Mouse (Mus musculus) kidney, adult 18-20 months (tissue): ENCODE data around the gene Lmnb2.

Experiments used
- DNase-seq: peaks from one replicate; pipeline ENCODE4 v3.0.0; 2021

Gene Lmnb2

GRCm38 (mm10) chr10:80944231-80944630, 26.2 kb upstream of the Lmnb2 start:
- no peak for DNase-seq

GRCm38 (mm10) chr10:80943701-80944100, 25.7 kb upstream of the Lmnb2 start:
- DNase-seq = no peak

- no peak for DNase-seq
Observed at GRCm38 (mm10) chr10:80942919-80943318, 24.9 kb upstream of the Lmnb2 start.

GRCm38 (mm10) chr10:80940988-80941347, 22.9 kb upstream of the Lmnb2 start:
- DNase-seq = no peak

GRCm38 (mm10) chr10:80940320-80940987, 22.4 kb upstream of the Lmnb2 start:
- peak; percentile 77 for DNase-seq

GRCm38 (mm10) chr10:80939671-80940070, 21.6 kb upstream of the Lmnb2 start:
- peak; percentile 90 for DNase-seq

GRCm38 (mm10) chr10:80938831-80939550, 20.9 kb upstream of the Lmnb2 start:
- DNase-seq = no peak

- peak; percentile 83 for DNase-seq
Observed at GRCm38 (mm10) chr10:80937646-80938045, 19.6 kb upstream of the Lmnb2 start.

- DNase-seq = no peak
Observed at GRCm38 (mm10) chr10:80936810-80937164, 18.7 kb upstream of the Lmnb2 start.

GRCm38 (mm10) chr10:80936135-80936809, 18.2 kb upstream of the Lmnb2 start:
- peak; percentile 78 for DNase-seq

- no peak for DNase-seq
Observed at GRCm38 (mm10) chr10:80935698-80936097, 17.7 kb upstream of the Lmnb2 start.

- DNase-seq = no peak
Observed at GRCm38 (mm10) chr10:80935241-80935640, 17.2 kb upstream of the Lmnb2 start.

GRCm38 (mm10) chr10:80934136-80934985, 16.3 kb upstream of the Lmnb2 start:
- no peak for DNase-seq

- DNase-seq = peak; percentile 27
Observed at GRCm38 (mm10) chr10:80933421-80933979, 15.5 kb upstream of the Lmnb2 start.

GRCm38 (mm10) chr10:80932700-80933420, 14.8 kb upstream of the Lmnb2 start:
- DNase-seq = no peak

GRCm38 (mm10) chr10:80932206-80932605, 14.2 kb upstream of the Lmnb2 start:
- peak; percentile 16 for DNase-seq

- DNase-seq = no peak
Observed at GRCm38 (mm10) chr10:80931695-80932094, 13.7 kb upstream of the Lmnb2 start.

GRCm38 (mm10) chr10:80931153-80931671, 13.2 kb upstream of the Lmnb2 start:
- peak; percentile 49 for DNase-seq

GRCm38 (mm10) chr10:80930361-80931152, 12.5 kb upstream of the Lmnb2 start:
- peak; percentile 13 for DNase-seq

GRCm38 (mm10) chr10:80929299-80930226, 11.5 kb upstream of the Lmnb2 start, which contains the start of gene Gadd45b:
Gadd45b (plus strand) TSS chr10:80930073.
- DNase-seq = peak; percentile 97
